Mouse (Mus musculus) lung, postnatal 0 days (tissue): ENCODE results near the gene Ptges3l.

ENCODE experiments used
- CTCF ChIP-seq: IDR thresholded peaks from 2 replicates; pipeline ENCODE4 v1.5.1; 2016; ENCODE audit warnings: antibody characterized with exemption, mild to moderate bottlenecking
- EP300 ChIP-seq: IDR thresholded peaks from 2 replicates; pipeline ENCODE4 v1.6.1; 2016; ENCODE audit warnings: antibody characterized with exemption, mild to moderate bottlenecking, control low read depth

- TF ChIP-seq CTCF = no peak
- no peak for TF ChIP-seq EP300
Observed at GRCm38 (mm10) chr11:101455627-101456026, 30.5 kb upstream of the Ptges3l start.
